Mouse (Mus musculus) c-Kit-positive CD71-positive TER-119-positive erythroid progenitor cells, embryonic 14.5 days (primary cell): Measurements from ENCODE around the gene Abcf1.
"Not testable (repeated sequence)": the region's sequence is repeated elsewhere in the genome, so short reads cannot be mapped to it uniquely, and the experiment has no call there.

Experiments used
- DNase-seq: peaks from one replicate; pipeline ENCODE4 v3.0.0-alpha.2; 2013; ENCODE audit warnings: low spot score

Gene Abcf1

GRCm38 (mm10) chr17:35969418-35970389, at the start of gene Abcf1:
Gene Abcf1 (minus strand): TSS chr17:35969761.
- DNase-seq = peak; percentile 96

- no peak for DNase-seq
These were observed 49.4 kb upstream of the Abcf1 start for GRCm38 (mm10) chr17:36018979-36019378.

DNA sequence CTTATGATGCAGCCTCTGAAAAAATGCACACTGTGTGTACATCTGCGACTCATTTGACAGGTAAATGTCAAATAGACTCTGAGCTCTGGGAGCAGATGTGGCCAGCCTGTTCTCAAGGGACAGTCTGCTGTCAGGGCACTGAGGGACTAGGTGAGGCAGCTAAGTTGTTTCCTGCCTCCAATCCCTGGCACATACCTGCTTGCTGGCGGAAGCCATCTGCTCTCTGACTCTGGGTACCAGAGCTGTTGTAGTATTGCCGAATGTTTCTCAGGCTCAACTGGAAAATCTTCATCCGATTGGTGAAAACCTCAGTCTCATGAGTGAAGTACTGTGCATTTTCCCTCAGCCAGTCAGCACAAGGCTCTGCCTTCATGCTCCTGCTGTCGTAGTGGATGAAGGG, 47.5 kb upstream of the Abcf1 start:
- DNase-seq = no peak

DNA sequence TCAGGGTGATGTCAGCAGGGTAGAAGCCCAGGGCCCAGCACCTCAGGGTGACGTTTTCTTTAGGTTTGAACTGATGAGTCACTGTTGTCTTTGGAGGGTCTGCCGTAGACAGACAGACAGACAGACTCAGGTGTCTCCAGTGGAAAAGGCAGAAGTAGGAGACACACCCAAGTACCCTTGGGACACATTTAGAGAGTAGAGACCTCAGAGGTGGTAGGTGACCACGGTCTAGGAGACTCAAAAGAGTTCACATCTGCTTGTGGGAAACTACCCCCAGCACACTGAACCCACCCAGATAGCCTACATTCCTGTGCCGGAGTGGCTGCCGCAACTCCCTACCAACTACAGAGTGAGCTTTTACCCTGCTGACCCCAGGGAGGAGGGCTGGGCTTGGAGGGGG, 45.4 kb upstream of the Abcf1 start:
- no peak for DNase-seq

DNA sequence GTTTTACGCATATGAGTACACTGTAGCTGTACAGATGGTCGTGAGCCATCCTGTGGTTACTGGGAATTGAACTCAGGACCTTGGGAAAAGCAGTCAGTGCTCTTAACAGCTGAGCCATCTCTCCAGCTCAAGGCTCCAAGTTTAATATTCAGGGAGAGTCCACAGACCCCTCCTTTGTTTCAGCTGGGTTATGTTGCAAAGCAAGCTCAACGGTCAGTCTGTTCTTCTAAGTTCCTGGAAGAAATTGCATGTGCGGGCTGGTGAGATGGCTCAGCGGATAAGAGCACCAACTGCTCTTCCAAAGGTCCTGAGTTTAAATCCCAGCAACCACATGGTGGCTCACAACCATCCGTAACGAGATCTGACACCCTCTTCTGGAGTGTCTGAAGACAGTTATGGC, 34.8 kb upstream of the Abcf1 start:
- DNase-seq = not testable (repeated sequence)

DNA sequence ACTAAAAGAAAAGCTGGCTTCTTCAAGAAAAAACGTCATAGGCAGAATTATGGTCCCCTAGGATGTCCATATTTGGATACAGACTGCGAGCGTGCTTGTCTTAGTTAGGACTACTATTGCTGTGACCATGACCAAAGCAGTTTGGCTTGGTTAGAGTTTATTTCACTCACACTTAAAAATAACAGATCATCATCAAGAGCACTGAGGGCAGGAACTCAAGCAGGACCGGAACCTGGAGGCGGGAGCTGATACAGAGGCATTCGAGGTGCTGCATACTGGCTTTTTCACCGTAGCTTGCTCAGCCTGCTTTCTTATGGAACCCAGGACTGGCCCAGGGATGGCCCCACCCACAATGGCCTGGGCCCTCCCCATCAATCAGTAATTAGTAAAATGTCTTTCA, 33.8 kb upstream of the Abcf1 start:
- no peak for DNase-seq

- peak; percentile 82 for DNase-seq
These were observed 32.4 kb upstream of the Abcf1 start for GRCm38 (mm10) chr17:36001966-36002365.

GRCm38 (mm10) chr17:36001121-36001897, 31.7 kb upstream of the Abcf1 start:
- DNase-seq = no peak

DNA sequence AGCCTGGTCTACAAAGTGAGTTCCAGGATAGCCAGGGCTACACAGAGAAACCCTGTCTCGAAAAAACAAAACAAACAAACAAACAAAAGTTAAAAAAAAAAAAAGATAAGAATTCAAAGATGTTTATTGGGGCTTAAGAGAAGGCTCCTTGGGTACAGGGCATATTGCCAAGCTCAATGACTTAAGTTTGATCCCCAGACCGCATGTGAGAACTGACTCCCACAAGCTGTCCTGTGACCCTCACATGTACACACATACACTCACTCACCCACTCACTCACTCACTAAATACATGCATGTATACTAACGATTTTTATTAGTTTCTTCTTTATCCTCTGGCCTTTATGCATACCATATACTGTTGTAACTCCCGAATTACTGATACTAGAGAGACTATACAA, 30.8 kb upstream of the Abcf1 start:
- DNase-seq = no peak

GRCm38 (mm10) chr17:35999356-35999755, 29.8 kb upstream of the Abcf1 start:
- DNase-seq = no peak

DNA sequence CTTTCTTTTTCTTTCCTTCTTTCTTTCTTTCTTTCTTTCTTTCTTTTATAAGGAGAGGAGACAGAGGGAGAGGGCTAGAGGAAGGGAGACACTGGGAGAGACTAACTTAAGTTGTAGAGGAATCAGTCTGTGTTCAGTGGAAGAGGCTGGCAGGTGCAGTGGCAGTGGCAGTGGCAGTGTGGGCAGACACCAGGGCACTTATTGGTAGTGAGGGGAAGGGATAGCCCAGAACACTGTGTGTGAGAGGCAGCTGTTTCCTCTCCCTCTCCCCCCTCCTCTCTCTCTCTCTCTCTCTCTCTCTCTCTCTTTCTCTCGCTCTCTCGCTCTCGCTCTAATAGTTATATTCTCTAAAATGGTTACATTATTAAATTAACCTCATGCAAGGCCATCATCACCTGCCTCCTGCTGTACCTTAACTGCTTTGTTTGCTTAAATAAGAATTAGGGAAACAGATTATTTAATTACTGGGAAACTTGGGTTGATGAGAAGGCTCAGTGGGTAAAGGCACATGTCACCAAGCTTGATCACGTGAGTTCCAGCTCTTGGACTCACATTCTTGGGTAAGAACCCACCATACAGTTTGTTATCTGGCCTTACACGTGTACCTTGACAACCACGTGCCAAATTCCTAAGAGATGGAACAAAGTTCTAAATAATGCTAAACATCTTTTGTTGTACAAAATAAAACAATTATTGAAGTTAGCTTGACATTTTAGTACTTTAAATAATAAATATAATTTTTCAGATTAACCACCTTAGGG, 29.2 kb upstream of the Abcf1 start:
- DNase-seq = no peak

- no peak for DNase-seq
These were observed 28.4 kb upstream of the Abcf1 start for GRCm38 (mm10) chr17:35997713-35998510.

DNA sequence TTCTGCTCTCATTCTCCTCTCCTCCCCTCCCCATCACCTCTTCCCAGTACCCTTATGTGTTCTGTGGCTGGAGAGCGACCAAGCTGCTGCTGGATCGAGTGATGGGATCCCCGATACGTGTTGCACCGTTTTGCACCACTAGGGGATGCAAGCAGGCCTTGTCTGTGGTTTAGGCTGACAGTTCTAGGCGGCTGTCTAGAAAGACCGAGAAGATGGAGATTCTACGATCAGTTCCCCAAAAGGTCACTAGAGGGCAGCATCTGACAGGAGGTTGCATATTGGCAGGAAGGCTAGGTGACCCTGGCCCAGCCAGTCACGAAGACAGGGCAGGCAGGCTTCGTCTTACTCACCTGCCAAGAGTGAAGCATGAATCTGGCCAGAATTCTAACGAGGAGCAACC, 27.4 kb upstream of the Abcf1 start:
- peak; percentile 99 for DNase-seq

GRCm38 (mm10) chr17:35994879-35995240, 25.3 kb upstream of the Abcf1 start:
- DNase-seq = no peak

DNA sequence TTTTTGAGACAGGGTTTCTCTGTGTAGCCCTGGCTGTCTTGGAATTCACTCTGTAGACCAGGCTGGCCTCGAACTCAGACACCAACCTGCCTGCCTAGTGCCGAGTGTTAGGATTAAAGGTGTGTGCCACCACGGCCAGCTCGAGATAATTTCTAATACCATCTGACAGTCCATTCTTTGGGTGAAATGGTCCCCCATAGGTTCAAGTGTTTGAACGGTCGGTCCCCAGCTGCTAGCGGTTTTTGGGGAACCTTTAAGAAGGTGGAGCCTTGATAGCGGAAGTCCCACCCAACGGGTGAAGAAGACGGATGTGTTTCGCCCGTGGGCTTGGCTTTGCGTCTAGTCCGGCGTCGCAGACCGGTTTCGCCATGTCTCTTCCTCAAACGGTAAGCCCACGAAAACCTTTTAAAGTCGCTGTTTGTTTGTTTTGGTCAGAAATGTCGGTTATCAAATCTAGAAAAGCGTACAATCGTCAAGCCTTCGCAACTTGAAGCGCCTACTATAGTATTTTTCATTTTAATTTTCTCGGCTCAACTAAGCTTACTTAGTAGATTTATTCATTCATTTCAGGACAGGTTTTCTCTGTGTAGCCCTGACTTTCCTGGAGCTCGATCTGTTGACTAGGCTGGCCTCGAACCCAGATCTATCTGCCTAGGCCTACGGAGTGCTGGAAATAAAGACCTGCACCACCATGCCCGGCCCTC, 24.8 kb upstream of the Abcf1 start:
- DNase-seq = peak; percentile 82

DNA sequence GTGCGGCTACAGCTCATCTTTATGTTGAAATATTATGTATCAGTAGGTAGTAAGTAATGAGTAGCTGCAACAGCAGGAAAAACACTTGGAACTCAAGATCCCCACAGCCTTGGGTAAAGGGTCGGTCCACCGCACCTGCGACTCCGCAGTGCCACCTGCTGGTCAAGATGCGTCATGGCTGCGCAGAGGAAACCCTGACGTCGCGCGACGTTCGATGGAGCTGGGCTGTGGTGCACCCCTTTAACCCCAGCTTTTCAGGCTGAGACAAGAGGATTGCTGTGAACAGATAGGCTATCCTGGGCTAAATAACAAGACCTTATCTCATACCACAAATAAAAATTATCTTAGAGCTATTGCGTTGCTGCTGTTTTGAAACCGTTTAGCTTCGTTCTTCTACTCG, 24.1 kb upstream of the Abcf1 start:
- DNase-seq = peak; percentile 78

DNA sequence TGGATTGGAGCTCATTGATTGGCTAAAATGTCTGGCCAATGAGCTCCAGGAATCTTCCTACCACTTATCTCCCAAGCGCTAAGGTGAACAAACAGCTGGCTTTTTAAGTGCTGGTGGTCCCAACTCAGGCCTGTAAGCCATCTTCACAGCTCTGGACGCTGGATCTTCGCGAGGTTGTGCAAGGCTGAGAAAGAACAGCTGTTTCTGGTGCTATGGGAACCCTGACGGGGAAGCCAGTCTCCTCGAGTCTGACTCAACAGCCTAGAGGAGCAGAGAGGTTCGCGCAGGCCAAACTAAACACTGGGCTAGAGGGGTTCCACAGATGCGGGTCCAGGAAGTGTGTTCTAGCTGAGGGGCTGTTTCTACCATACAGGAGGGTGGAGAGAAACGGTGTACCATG, 22.2 kb upstream of the Abcf1 start:
- DNase-seq = no peak

GRCm38 (mm10) chr17:35981776-35982175, 12.2 kb upstream of the Abcf1 start:
- DNase-seq = no peak

DNA sequence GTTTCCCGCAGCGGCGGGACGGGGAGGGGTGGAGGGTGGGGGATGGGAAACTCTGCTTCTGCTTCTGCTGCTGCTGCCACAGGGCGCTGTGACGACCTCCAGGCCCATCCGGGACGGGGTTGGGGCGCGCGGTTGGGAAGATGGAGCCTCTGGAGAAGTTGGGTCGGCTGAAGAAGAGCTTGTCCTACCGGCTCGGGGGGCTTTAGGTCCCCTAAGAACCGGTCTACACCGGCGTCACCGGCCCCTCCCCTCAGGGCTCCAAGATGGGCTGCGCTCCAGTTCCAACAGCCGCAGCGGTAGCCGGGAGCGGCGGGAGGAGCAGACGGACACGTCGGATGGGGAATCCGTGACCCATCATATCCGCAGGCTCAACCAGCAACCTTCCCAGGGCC, 10.8 kb upstream of the Abcf1 start:
- DNase-seq = no peak

DNA sequence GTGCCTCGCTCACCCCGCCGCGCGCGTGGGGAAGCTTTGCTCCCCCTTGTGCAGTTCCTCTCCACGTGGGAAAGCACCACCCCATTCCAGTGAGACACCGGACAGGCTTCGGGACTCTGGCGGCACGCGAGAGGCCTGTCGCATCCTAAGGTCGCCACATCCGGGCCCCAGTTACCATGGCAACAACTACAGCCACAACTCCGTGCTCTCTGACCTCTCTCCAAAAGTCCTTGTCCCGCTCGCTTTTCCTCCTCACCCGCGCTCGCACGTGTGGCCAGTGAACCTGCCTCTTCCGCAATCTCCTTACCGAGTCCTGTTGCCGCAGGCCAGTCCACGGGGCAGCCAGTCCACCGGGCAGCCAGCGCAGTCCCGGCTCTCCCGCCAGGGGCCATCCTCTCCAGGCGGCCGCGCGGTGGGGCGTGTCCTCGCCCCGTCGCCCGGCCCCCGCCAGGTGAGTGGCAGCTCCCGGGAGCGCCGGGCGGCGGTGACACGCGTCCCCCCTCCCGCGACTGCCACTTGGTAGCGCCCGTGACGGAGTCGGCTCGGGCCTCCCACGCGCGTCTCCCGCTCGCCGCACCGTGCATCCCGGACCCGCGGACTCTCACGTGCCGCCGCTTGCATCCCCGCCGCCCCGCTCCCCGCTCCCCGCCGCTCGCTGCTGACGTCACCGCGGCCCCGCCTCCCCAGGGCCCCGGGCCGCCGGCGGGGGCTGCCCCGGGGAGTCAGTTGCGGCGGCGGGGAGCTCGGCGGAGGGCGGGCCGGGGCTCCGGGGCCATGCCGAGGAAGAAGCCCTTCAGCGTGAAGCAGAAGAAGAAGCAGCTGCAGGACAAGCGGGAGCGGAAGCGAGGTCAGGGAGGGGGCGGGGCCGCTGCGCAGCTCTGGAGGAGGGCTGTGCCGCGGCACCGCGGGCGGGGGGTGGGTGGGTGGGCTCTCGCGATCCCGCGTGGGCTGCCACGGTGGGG, 10.1 kb upstream of the Abcf1 start, which contains the start of the genes Gnl1 and Prr3:
TSS of gene Gnl1 (plus strand) at position 451 of the 962 bp plus-strand sequence.
TSS of gene Prr3 (minus strand) at position 836 of the 962 bp plus-strand sequence.
- DNase-seq = peak; percentile 75
